Mouse (Mus musculus): ENCODE measurements around the gene Nit1. TPM values are rescaled to one million over a fixed set of nuclear protein-coding genes. Genes with fewer than 3 reads are reported as not detected.

Nit1 gene
- total RNA-seq, 1 experiment, result 24.4 TPM

DNA sequence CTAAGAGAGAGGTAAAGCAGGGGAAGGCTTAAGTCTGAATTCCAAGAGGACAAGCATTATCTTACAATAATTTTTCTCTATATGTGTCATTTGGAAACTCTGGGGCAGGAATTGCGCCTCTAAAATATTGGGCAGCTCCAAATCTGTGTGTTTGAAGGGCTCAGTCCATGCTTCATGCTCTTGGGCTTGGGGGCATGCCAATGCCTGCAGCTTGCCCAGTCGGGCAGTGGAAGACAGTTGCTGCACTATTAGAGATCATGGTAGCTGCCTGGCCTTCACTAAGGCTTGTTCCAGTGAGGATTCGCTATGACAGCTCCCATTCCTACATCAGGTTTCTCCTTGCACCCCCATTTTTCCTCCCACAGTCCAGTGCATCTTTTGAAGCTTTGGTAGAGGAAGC lies 3.2 kb upstream of the Nit1 start:
- in situ Hi-C loops (cut with MboI; ENCODE audit: low sequenced_read_pairs in 2 of 2, unreplicated experiment in 2 of 2), result no loop called here
- Histone ChIP-seq H3K9ac (ENCODE audit: insufficient read depth, low read depth, low read length, poor library complexity, severe bottlenecking) (no peak overlapping the region), H3K4me1 (ENCODE audit: control insufficient read depth in 2 of 2, insufficient read depth in 2 of 2, low read length in 2 of 2, poor library complexity in 1 of 2) (peaks cover 3 to 6% of the 10 kb centered on the region in 2 experiments), H3K9me3 (ENCODE audit: control insufficient read depth, insufficient read depth, low read depth, low read length) (no peaks in the 10 kb centered on the region), H3K4me3 (ENCODE audit: insufficient read depth in 1 of 2, low read depth in 1 of 2, low read length in 2 of 2, poor library complexity in 1 of 2, severe bottlenecking in 1 of 2) (no peak overlapping the region), H3K27ac (ENCODE audit: insufficient read depth, low read depth, low read length, poor library complexity, severe bottlenecking) (no peak overlapping the region), H3K36me3 (ENCODE audit: control insufficient read depth, insufficient read depth, low read length, poor library complexity, severe bottlenecking) (peaks cover 8% of the 10 kb centered on the region; the same call in 1 of the 2 replicates)
- TF ChIP-seq ZC3H11A (IDR thresholded peaks at IDR 0.05; ENCODE audit: borderline replicate concordance, low read depth, low read length), result no peak
- no peak for TF ChIP-seq ZNF384 (IDR thresholded peaks at IDR 0.05; ENCODE audit: low read depth, low read length)
- no peak for TF ChIP-seq CHD2 (IDR thresholded peaks at IDR 0.05; ENCODE audit: low read depth, low read length)
- no peak for TF ChIP-seq MAFK (IDR thresholded peaks at IDR 0.05; ENCODE audit: insufficient read depth, low read depth, low read length)
- TF ChIP-seq HCFC1 (IDR thresholded peaks at IDR 0.05; ENCODE audit: borderline replicate concordance, insufficient read depth, low read length), result no peak
- no peak for DNase-seq (ENCODE audit: low read depth, low spot score)

DNA sequence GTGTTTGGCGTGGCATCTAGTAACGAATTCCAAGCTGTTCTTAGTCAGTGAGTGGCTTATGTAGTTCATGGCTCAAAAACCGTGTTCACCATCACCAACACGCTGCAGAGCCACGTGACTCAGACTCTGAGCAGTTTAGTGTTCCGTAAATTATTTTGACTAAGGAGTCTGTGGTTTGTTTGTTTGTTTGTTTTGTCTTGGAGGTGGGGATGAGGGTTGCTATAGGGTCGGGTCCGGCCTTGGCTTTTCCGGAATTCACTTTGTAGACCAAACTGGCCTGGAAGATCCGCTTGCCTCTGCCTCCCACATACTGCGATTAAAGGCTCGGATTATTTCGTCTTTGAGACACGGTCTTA lies 627 bp upstream of the Nit1 start:
- Histone ChIP-seq H3K4me3 (ENCODE audit: insufficient read depth in 1 of 2, low read depth in 1 of 2, low read length in 2 of 2, poor library complexity in 1 of 2, severe bottlenecking in 1 of 2) (peak overlapping the region; percentile 77 to 89), H3K4me1 (ENCODE audit: control insufficient read depth in 2 of 2, insufficient read depth in 2 of 2, low read length in 2 of 2, poor library complexity in 1 of 2) (peaks cover 2 to 3% of the 10 kb centered on the region in 2 experiments; a peak in 2 of 4 replicates), H3K9me3 (ENCODE audit: control insufficient read depth, insufficient read depth, low read depth, low read length) (no peaks in the 10 kb centered on the region), H3K27ac (ENCODE audit: insufficient read depth, low read depth, low read length, poor library complexity, severe bottlenecking) (peak overlapping the region; percentile 60; the same call in 1 of the 2 replicates), H3K36me3 (ENCODE audit: control insufficient read depth, insufficient read depth, low read length, poor library complexity, severe bottlenecking) (peaks cover 21% of the 10 kb centered on the region), H3K9ac (ENCODE audit: insufficient read depth, low read depth, low read length, poor library complexity, severe bottlenecking) (peak overlapping the region; percentile 93)
- in situ Hi-C loops (cut with MboI; ENCODE audit: low sequenced_read_pairs in 2 of 2, unreplicated experiment in 2 of 2), result no loop called here
- DNase-seq (ENCODE audit: low read depth, low spot score), result no peak
- no peak for TF ChIP-seq MAFK (IDR thresholded peaks at IDR 0.05; ENCODE audit: insufficient read depth, low read depth, low read length)
- TF ChIP-seq HCFC1 (IDR thresholded peaks at IDR 0.05; ENCODE audit: borderline replicate concordance, insufficient read depth, low read length), result no peak
- TF ChIP-seq ZC3H11A (IDR thresholded peaks at IDR 0.05; ENCODE audit: borderline replicate concordance, low read depth, low read length), result no peak
- no peak for TF ChIP-seq CHD2 (IDR thresholded peaks at IDR 0.05; ENCODE audit: low read depth, low read length)
- TF ChIP-seq ZNF384 (IDR thresholded peaks at IDR 0.05; ENCODE audit: low read depth, low read length), result no peak

DNA sequence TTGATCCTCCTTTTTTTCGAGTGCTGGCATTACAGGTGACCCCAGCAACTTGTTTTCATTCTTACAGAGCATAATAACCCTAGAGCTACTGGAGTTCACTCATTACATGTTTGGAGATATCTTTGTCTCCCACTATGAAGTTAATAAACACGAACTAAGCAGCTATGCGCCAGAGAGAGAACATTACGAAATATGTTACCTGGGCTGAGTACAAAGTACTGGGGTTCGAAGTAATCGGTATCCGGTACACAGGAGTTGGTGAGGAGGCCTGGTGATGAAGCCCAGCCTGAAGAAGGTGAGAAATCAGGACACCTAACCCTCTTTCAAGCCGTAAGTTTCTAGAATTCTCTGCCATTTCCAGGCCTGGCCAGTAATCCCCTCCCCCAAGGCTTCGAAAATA lies 731 bp downstream of the Nit1 start:
- H3K27ac ChIP-seq (ENCODE audit: insufficient read depth, low read depth, low read length, poor library complexity, severe bottlenecking), result no peak overlapping the region; the same call in 1 of the 2 replicates
- no peaks in the 10 kb centered on the region for H3K9me3 ChIP-seq (ENCODE audit: control insufficient read depth, insufficient read depth, low read depth, low read length)
- H3K4me1 ChIP-seq (ENCODE audit: control insufficient read depth in 2 of 2, insufficient read depth in 2 of 2, low read length in 2 of 2, poor library complexity in 1 of 2), result no peaks in the 10 kb centered on the region; a peak in 1 of 4 replicates
- peak overlapping the region; percentile 77 to 89 for H3K4me3 ChIP-seq (ENCODE audit: insufficient read depth in 1 of 2, low read depth in 1 of 2, low read length in 2 of 2, poor library complexity in 1 of 2, severe bottlenecking in 1 of 2)
- in situ Hi-C loops (cut with MboI; ENCODE audit: low sequenced_read_pairs in 2 of 2, unreplicated experiment in 2 of 2), result no loop called here
- H3K36me3 ChIP-seq (ENCODE audit: control insufficient read depth, insufficient read depth, low read length, poor library complexity, severe bottlenecking), result peaks cover 26% of the 10 kb centered on the region
- TF ChIP-seq CHD2 (IDR thresholded peaks at IDR 0.05; ENCODE audit: low read depth, low read length), result no peak
- DNase-seq (ENCODE audit: low read depth, low spot score), result no peak
- peak overlapping the region; percentile 81; the same call in 1 of the 2 replicates for H3K9ac ChIP-seq (ENCODE audit: insufficient read depth, low read depth, low read length, poor library complexity, severe bottlenecking)

DNA sequence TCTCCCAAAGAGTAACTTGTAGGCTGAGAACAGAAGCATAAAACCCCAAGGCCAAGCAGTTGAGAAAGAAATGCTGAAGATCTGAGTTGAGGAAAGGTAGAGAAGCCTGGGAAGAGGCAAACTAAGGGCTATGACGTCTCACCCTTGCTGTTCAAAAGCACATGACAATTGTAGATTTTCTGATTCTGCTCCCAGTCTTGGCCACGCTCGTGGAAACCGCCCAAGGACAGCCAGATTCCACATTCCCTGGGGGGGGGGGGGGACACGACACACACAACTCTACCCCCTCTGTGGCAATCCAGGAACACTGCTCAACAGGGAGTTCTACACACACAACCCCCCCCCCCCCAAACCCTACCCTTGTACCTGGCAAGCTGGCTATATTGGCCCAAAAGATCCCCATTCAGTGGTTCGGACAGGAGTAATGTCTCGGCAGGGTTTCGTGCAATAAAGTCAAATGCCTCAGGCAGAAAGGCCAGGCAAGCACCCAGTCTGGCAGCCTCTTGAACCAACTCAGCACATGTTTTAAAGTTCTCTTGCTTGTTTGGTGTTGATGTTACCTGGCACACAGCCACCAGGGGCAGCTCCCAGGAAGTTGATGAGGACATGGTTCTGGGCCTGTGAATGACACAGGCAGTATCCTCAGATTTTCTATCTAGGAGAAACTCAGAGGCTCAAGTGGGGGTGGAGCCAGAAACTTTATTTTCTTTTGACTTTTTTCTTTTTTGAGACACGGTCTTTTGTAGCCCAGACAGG lies 1.3 kb downstream of the Nit1 start:
- in situ Hi-C loops (cut with MboI; ENCODE audit: low sequenced_read_pairs in 2 of 2, unreplicated experiment in 2 of 2), result no loop called here
- TF ChIP-seq CHD2 (IDR thresholded peaks at IDR 0.05; ENCODE audit: low read depth, low read length) (no peak), MAFK (IDR thresholded peaks at IDR 0.05; ENCODE audit: insufficient read depth, low read depth, low read length) (no peak), ZNF384 (IDR thresholded peaks at IDR 0.05; ENCODE audit: low read depth, low read length) (no peak), ZC3H11A (IDR thresholded peaks at IDR 0.05; ENCODE audit: borderline replicate concordance, low read depth, low read length) (no peak), HCFC1 (IDR thresholded peaks at IDR 0.05; ENCODE audit: borderline replicate concordance, insufficient read depth, low read length) (no peak)
- Histone ChIP-seq H3K4me3 (ENCODE audit: insufficient read depth in 1 of 2, low read depth in 1 of 2, low read length in 2 of 2, poor library complexity in 1 of 2, severe bottlenecking in 1 of 2) (no peak overlapping the region), H3K4me1 (ENCODE audit: control insufficient read depth in 2 of 2, insufficient read depth in 2 of 2, low read length in 2 of 2, poor library complexity in 1 of 2) (no peaks in the 10 kb centered on the region; a peak in 1 of 4 replicates), H3K27ac (ENCODE audit: insufficient read depth, low read depth, low read length, poor library complexity, severe bottlenecking) (no peak overlapping the region), H3K9me3 (ENCODE audit: control insufficient read depth, insufficient read depth, low read depth, low read length) (no peaks in the 10 kb centered on the region), H3K9ac (ENCODE audit: insufficient read depth, low read depth, low read length, poor library complexity, severe bottlenecking) (no peak overlapping the region), H3K36me3 (ENCODE audit: control insufficient read depth, insufficient read depth, low read length, poor library complexity, severe bottlenecking) (peaks cover 25% of the 10 kb centered on the region)
- no peak for DNase-seq (ENCODE audit: low read depth, low spot score)

Measured in ES-E14 (cell line).